Mouse (Mus musculus) neural tube, embryonic 11.5 days (tissue): Measurements from ENCODE around the gene Plpp2. TPM values are rescaled to one million over a fixed set of nuclear protein-coding genes. Genes with fewer than 3 reads are reported as not detected.

Experiments
- ATAC-seq: fragments of 200-750 bp; cut with Nextera tagmentation; 2 replicates; pipeline ENCODE4 v1.8.0; 2017; ENCODE audit warnings: moderate number of reproducible peaks, mild to moderate bottlenecking, moderate TSS enrichment, moderate library complexity; ENCODE audit not compliant: insufficient read depth, low FRiP score, low TSS enrichment
- DNase-seq: peaks from one replicate; pipeline ENCODE4 v3.0.0-alpha.2; 2015; ENCODE audit warnings: low spot score
- H3K27ac ChIP-seq: fragments of 300-500 bp; sonication (generic); 2 replicates; pipeline ENCODE4 v1.5.1; 2014; ENCODE audit warnings: low read depth, mild to moderate bottlenecking, low read length
- H3K27me3 ChIP-seq: fragments of 300-500 bp; sonication (generic); 2 replicates; pipeline ENCODE4 v1.6.1; 2014; ENCODE audit warnings: mild to moderate bottlenecking, low read length, mixed read lengths; ENCODE audit not compliant: control insufficient read depth, insufficient read depth
- H3K36me3 ChIP-seq: fragments of 300-500 bp; sonication (generic); 2 replicates; pipeline ENCODE4 v1.6.1; 2014; ENCODE audit warnings: mild to moderate bottlenecking, low read length, moderate library complexity, mixed read lengths; ENCODE audit not compliant: control insufficient read depth, insufficient read depth
- H3K4me1 ChIP-seq: fragments of 300-500 bp; sonication (generic); 2 replicates; pipeline ENCODE4 v1.6.1; 2014; ENCODE audit warnings: low read length, mixed read lengths; ENCODE audit not compliant: control insufficient read depth, insufficient read depth
- H3K4me2 ChIP-seq: fragments of 300-500 bp; sonication (generic); 2 replicates; pipeline ENCODE4 v1.6.1; 2014; ENCODE audit warnings: low read depth, mild to moderate bottlenecking, moderate library complexity
- H3K4me3 ChIP-seq: fragments of 300-500 bp; sonication (generic); 2 replicates; pipeline ENCODE4 v1.5.1; 2014; ENCODE audit warnings: low read depth, low read length
- H3K9ac ChIP-seq: fragments of 300-500 bp; sonication (generic); 2 replicates; pipeline ENCODE4 v1.6.1; 2014; ENCODE audit warnings: mild to moderate bottlenecking, low read length
- H3K9me3 ChIP-seq: fragments of 300-500 bp; sonication (generic); 2 replicates; pipeline ENCODE4 v1.6.1; 2016; ENCODE audit warnings: low read length; ENCODE audit not compliant: control insufficient read depth
- WGBS: fragments of 180-500 bp; shearing (Covaris S2); extraction: QIAGEN DNeasy Blood & Tissue Kit; methylation state at CpG from one replicate; pipeline ENCODE4 v1.1.7; 2014; 5-methylcytosine and 5-hydroxymethylcytosine counted together
- microRNA-seq: library from miRNA; unstranded; fragments of <30 nt; microRNA quantifications from one replicate; pipeline ENCODE4, GENCODE M21; 2016
- polyA plus RNA-seq: library from polyadenylated mRNA; unstranded; fragments of >200 nt; fragmentation: Nextera tagmentation; extraction: Ambion mirVana; gene quantifications from 2 replicates; pipeline ENCODE4 v1.2.1, GENCODE M21; 2014

Plpp2 gene
- polyA plus RNA-seq, 1 experiment from 2014 or later = 23.2 TPM

DNA sequence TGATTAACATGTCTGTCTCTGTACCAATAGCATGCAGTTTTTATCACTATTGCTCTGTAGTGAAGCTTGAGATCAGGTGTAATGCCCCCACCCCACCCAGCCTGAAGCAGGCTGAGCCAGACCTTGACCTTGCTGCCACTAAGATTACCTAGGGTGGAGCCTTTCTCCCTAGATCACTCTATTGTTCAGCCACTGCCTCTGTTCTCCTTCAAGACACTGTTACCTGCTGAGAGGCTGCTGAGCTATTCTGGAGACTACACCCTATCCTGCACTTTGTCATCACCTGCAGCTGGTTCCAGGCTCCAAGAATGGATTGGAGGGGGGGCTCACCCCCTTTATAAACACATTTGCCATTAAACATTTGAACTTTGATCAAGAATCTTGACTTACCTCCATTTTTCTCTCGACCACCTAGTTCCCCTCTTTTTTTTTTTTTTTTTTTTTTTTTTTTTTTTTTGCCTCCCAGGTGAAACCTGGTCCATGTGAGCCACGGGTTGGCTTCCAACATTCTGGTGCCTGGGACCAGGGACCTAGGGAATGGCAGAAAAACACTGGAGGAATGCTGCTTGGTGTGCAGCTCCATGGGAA is 36.8 kb downstream of the Plpp2 start:
- WGBS = 60% methylated on average over 2 of the region's 2 CpGs
- ATAC-seq (no peak), DNase-seq (no peak)
- H3K9ac ChIP-seq = no peak overlapping the region
- H3K36me3 ChIP-seq = no peaks in the 10 kb centered on the region
- no peaks in the 10 kb centered on the region for H3K4me1 ChIP-seq
- H3K4me3 ChIP-seq = no peak overlapping the region
- no peak overlapping the region for H3K4me2 ChIP-seq
- no peaks in the 10 kb centered on the region for H3K9me3 ChIP-seq
- no peak overlapping the region for H3K27ac ChIP-seq
- no peaks in the 10 kb centered on the region for H3K27me3 ChIP-seq

- WGBS = 54% methylated on average over 3 of the region's 3 CpGs
- H3K36me3 ChIP-seq = no peaks in the 10 kb centered on the region
- H3K27me3 ChIP-seq = no peaks in the 10 kb centered on the region
- H3K27ac ChIP-seq = no peak overlapping the region
- ATAC-seq (no peak), DNase-seq (no peak)
- H3K9me3 ChIP-seq = no peaks in the 10 kb centered on the region
- H3K4me1 ChIP-seq = no peaks in the 10 kb centered on the region
- no peak overlapping the region for H3K4me2 ChIP-seq
- no peak overlapping the region for H3K4me3 ChIP-seq
- H3K9ac ChIP-seq = no peak overlapping the region
Measured at GRCm38 (mm10) chr10:79495886-79496285, 37.7 kb downstream of the Plpp2 start.

Small RNA genes lying within 50 kb of the gene (microRNA-seq; reads per million reads assigned to microRNA genes)
- gene Mir6909 = not detected

Other genes starting within 250 kb of the Plpp2 start
- not detected in 2 replicates for gene Vmn2r82, start 177.3 kb downstream of the Plpp2 start, polyA plus RNA-seq
- not detected in 2 replicates for gene Vmn2r83, start 65.1 kb downstream of the Plpp2 start, polyA plus RNA-seq
- 50.8 and 58.2 TPM in 2 replicates for gene Mier2, start 21.4 kb upstream of the Plpp2 start, polyA plus RNA-seq
- not detected in 2 replicates for gene Theg, start 53.5 kb upstream of the Plpp2 start, polyA plus RNA-seq
- 0.08 TPM in 1 of 2 replicates, not detected in the other for gene C2cd4c, start 80.2 kb upstream of the Plpp2 start, polyA plus RNA-seq
- 17.2 and 23.1 TPM in 2 replicates for gene Shc2, start 104.1 kb upstream of the Plpp2 start, polyA plus RNA-seq
- gene Odf3l2, start 111.9 kb upstream of the Plpp2 start, polyA plus RNA-seq = not detected in 2 replicates
- gene Madcam1, start 130.8 kb upstream of the Plpp2 start, polyA plus RNA-seq = 1.5 and 2.5 TPM in 2 replicates
- gene Tpgs1, start 135.6 kb upstream of the Plpp2 start, polyA plus RNA-seq = 71.2 and 78.7 TPM in 2 replicates
- gene Cdc34, start 148.4 kb upstream of the Plpp2 start, polyA plus RNA-seq = 165 and 168 TPM in 2 replicates
- 0.57 and 0.62 TPM in 2 replicates for gene Gzmm, start 155.2 kb upstream of the Plpp2 start, polyA plus RNA-seq
- gene Bsg, start 170.7 kb upstream of the Plpp2 start, polyA plus RNA-seq = 591 and 595 TPM in 2 replicates
- gene Hcn2, start 182.8 kb upstream of the Plpp2 start, polyA plus RNA-seq = 0.28 and 0.57 TPM in 2 replicates
- gene Polrmt, start 212.8 kb upstream of the Plpp2 start, polyA plus RNA-seq = 29.5 and 34.1 TPM in 2 replicates
- gene Fgf22, start 221.3 kb upstream of the Plpp2 start, polyA plus RNA-seq = 0.20 and 0.84 TPM in 2 replicates
- 99.7 and 101 TPM in 2 replicates for gene Rnf126, start 233.2 kb upstream of the Plpp2 start, polyA plus RNA-seq
- 1.3 and 1.7 TPM in 2 replicates for gene Fstl3, start 243.5 kb upstream of the Plpp2 start, polyA plus RNA-seq